Mouse (Mus musculus) layer of hippocampus, adult 9-11 months (tissue): ENCODE data around the gene Pnpla8.
"Not testable (repeated sequence)": the region's sequence is repeated elsewhere in the genome, so short reads cannot be mapped to it uniquely, and the experiment has no call there.

ENCODE experiments used
- DNase-seq: peaks from one replicate; pipeline ENCODE4 v3.0.0; 2022

The Pnpla8 gene

DNA sequence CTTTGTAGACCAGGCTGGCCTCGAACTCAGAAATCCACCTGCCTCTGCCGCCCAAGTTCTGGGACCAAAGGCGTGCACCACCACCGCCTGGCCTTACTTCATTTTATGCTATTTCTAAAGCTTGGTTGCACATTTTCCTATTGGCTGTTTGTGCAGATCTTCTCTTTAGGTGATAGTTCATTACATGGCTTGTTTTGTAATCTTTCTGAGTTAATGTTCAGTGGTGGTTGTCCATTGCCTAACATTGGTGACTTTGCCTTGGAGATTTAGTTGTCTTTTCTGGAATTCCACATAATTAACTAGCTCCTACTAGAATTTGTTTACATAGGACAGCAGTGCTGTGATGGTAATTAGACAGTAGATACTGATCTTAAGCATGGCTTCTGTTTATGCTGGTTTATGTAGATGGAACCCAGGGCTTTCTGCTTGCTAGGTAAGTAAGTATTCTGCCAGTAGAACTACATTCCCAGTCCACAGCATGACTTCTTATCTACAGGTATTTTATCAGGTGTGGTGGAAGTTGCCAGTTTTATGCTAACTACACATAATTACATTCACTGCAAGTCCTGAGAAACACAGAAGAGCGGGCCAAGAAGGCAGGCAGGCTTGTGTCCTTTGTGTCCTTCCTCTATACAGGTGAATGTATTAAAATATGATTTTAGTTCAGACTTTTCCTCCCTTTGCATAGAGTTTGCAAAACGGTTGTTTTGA is 53.1 kb downstream of the Pnpla8 start:
- no peak for DNase-seq

DNA sequence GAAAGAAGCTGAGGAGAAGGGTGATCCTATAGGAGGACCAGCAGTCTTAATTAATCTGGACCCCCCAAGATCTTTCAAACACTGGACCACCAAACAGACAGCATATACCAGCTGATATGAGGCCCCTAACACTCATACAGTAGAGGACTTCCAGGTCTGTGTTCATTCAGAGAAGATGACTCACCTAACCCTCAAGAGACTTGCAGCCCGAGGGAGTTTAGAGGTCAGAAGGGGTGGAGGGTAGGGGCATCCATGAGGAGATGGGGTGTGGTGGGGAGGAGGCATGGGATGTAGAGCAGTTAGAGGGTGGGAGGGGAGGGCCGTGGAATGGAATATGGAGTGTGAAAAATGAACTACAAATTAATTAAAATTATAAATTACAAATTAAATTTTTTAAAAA is 59.0 kb downstream of the Pnpla8 start:
- DNase-seq = not testable (repeated sequence)

DNA sequence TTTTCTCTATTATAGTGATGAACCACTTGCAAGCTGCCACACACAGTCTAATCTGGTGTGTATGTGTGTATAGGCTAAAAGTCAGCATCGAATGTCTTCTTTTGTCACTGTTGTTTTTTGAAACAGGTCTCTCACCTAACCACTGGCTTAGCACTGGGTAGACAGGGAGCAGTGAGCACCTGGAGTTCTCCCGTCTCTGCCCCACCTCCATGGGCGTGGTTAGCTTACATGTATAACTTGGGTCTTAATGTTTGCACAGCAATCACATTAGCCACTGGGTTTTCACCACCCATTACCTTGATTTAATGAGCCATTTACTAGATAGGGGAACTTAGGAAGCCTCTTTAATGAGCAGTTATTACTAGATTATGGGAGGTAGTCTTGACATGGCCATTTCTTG is 60.4 kb downstream of the Pnpla8 start:
- DNase-seq = no peak

DNA sequence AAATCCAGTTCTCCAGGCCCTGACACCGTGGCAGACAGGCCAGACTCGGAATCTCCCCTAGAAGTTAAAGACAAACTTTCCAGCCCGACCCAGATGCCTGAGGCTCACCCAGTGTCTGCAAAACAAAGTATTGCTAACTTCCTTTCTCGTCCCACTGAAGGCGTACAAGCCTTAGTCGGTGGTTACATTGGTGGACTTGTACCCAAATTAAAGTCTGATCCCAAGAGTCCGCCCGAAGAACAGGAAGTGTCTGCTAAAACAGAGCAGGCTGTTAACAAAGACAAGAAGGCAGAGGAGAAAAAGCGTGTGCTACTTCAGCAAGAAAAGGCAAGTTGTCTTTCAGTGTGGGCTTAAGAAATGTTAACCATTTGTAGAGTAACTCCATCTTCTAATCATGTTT is 62.2 kb downstream of the Pnpla8 start:
- DNase-seq = no peak

DNA sequence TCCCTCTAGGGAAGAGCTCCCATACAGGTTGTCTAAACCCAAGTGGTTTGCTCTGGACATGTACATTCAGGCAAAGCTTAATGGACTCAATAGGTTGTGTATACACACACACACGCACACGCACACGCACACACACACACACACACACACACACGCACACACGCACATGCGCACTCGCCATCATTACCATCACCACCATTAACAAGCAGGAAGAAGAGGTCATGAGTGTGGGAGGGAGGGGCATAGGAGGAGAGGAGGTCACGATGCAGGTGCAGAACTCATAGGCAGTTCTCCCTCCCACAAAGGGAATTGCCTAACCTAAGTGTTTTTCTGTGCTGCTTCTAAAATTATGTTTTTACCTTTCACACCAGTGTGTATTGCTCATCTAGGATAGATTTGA is 65.8 kb downstream of the Pnpla8 start:
- no peak for DNase-seq

DNA sequence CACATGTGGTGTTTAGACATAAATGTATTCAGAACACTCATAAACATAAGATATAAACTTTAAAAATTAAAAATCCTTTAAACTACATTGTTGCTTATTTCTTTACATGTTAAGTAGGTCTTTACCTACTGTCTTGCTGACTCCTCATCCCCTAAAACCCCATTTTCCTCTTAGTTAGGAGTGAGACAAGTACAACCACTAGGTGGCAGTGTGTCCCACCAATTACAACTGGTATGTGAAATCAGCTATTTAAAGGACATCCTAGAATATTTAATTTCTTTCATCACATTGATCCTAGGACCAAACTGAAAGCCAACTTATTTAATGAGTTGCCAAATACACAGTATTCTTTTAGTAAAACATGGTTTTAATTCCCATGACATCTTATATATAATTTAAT is 71.1 kb downstream of the Pnpla8 start:
- peak; percentile 52 for DNase-seq

DNA sequence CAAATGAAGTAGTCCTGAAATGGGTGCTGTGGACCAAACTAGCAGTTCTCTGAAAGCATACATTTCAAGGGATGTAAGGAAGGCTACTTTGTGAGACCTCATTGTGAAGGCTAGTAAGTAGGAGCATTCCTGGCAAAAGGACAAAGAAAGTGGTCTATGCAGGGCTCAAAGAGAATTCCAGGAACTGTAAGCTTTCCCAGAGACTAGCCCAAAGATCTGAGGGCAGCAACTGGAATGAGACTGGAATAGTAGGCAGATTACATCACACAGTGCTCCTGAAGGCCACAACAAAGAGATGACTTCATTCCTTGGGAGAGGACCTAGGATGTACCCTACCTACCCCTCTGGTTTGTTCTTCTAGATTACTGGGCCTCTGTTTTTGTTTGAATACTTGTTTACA is 79.6 kb downstream of the Pnpla8 start:
- no peak for DNase-seq

DNA sequence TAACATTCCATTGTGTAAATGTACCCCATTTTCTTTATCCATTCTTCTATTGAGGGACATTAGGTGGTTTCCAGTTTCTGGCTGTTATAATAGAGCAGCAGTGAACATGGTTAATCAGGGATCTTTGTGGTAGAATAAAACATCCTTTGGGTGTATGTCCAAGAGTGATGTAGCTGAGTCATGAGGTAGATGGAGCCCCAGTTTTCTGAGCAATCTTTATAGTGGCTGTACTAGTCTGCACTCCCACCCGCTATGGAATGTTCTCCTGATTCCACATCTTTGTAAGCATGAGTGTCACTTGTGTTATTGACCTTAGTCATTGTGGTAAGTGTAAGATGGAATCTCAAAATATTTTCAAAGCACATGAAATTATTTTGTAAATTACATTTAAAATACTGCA is 82.8 kb downstream of the Pnpla8 start:
- DNase-seq = no peak

DNA sequence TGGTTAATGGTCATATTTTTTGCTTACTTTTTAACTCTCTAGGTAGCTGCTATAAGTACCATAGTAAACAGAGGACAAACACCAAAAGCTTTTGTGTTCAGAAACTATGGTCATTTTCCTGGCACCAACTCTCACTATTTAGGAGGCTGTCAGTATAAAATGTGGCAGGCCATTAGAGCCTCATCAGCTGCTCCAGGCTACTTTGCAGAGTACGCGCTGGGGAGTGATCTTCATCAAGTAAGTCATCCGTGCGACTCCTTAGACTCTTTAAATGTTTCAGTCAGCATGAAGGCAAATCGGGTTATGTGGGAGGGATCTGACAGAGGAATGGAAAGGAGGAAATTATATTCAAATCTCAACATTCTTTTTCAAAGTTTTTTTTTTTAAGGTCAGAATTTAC is 83.7 kb downstream of the Pnpla8 start:
- no peak for DNase-seq

DNA sequence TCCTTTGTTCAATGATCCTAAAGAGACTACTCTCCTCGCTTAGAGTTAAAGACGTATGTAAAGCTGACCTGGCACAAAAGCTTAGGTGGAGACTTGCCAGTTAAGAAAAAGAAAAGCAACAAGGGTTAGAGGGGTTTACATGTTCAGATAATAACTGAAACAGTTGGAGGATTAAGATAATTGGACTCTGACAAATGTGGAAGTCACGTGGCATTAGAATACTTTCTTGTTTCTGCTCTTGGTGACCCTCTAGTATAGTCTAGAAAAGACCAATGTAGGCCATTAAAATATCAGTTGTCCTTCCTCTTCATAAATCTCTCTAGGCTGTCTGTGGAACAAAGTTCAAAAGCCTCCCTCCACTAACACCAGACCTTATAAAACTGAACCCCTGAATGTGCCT is 87.1 kb downstream of the Pnpla8 start:
- DNase-seq = no peak

DNA sequence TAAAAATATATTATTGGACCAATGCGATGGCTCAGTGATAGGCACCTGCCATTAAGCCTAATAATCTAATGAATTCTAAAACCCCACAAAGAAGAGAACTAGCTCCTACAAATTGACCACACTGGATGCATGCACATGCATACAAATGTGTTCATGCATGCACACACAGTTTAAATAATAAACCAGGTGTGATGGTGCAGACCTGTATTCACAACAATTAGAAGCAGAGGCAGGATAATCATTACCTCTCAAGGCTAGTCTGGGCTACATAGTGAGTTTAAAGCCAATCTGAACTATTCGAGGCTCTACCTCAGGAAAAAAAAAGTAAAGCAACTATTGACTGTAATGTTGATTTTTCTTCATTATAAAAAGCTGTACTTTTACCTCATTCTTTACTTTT is 94.0 kb downstream of the Pnpla8 start:
- no peak for DNase-seq

DNA sequence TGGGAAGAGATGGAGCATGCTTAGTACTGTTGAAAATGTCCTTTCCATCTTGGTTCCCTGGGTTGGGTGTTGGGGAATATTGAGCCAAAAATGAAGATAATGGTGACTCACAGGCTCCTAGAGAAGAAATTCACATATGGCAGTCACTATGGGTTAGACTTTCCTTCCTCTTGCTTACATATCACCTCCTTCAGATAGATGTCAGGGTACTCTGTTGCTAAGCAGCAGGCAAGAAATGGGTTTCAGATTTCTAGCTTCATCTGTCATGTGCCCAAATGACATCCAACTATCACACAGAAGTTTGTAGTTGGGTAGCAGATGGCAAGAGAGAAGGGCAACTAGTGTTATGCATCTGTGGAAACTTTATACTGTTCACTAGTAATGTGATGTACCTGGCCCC is 103.9 kb downstream of the Pnpla8 start:
- peak; percentile 61 for DNase-seq

DNA sequence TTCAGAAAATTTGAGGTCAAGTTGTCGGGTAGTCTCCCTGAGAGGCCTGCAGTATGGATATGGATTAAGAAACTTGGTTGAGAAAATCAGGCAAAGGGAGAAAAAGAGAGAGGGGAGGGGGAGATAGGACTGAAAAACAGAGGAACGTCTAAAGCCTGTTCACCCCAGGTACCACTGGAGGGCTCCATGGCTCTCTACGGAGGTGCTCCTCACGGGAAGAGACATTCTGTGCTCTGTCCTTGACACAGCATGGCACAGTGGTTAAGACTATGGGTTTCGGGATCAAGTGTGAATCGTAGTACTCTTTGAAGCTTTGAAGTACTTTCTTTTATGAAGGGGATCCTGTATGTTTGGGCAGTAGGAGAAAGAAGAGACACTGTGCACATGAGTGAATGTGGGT is 106.3 kb downstream of the Pnpla8 start:
- no peak for DNase-seq

DNA sequence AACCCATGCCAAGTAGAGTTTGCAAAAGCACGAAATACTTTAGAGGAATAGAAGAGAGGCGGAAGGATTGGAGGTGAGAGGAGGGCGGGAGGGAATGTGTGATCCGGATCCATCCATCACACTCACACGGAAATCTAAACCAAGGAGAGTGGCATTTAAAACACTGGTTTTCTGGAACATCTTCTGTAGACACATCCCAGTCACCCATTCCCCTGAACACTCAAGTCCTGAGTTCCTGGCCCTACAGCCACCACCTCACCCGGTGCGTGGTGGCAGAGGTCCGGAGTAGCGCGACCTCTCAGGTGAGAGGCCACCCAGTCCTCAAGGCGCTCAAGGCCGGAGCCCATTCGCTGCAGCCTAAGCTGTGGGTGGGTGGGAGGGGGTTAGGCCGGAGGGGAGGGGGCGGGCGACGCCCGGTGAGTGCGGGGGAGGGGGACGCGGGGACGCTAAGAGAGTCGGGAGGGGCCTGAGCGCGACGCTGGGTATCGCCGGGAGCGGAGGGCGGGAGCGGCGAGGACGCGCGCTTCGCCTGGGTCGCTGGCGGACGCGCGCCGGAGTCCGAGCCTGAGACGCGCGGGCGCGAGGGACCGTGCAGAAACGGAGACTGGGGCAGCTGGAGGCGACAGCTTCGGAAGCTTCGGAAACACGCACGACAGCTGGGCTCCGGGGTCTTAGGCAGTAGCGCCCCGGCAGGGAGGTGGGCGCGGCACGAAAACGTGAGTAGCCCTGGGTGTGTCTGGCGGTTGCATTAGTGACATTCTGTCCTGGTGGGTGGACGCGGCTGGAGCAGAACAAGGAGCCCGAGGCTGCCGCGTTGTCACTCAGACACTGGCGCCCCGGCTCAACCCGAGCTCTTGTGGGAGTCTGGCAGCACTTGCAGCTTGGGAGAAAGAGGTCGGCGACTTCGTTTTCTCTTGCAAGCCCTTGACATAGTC is 107.5 kb downstream of the Pnpla8 start, which contains the start of gene Nrcam:
Gene Nrcam (plus strand): TSS at position 505 of the 935 bp plus-strand sequence.
- DNase-seq = peak; percentile 56

DNA sequence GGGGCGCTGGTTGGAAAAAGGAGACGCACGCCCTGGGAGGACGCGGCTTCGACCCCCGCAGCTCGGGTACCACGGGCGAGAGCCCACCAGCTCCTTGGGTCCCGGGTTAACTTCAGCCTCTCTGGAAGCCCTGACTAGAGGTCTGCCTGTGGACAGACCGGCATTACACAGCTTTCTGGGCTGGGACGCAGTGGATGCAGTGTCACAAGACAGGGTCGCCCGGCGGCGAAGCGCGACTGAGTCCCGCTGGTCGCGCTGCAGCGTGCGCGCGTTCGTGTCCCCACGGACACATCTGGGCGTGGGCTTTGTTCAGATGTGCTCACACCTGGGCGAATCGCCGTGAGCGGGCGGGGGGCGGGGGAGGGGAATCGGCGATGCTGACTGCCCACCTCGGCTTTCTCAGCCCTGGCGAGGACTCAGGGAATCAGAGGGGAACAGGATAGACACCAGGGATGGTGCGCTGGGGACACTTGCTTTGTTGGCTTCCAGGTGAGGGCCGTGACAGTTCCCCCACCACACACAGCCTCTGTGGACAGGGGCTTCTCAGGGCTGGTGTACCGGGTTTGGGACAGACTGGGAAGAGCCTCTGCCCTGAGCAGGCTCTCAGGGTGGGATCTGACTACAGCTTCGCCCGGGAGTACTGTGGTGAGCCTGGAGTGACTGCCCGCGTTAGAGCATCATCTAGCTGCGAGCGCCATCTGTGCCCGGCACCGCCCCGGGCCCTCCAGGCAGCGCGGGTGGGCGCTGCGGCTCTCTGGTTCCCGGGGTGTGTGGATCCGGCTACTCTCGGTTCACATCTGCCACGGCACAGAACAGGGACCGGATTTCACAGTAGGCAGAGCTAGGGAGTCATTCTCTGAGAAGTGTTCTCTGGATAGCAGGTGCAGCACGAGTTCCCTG is 108.4 kb downstream of the Pnpla8 start:
- peak; percentile 54 for DNase-seq

DNA sequence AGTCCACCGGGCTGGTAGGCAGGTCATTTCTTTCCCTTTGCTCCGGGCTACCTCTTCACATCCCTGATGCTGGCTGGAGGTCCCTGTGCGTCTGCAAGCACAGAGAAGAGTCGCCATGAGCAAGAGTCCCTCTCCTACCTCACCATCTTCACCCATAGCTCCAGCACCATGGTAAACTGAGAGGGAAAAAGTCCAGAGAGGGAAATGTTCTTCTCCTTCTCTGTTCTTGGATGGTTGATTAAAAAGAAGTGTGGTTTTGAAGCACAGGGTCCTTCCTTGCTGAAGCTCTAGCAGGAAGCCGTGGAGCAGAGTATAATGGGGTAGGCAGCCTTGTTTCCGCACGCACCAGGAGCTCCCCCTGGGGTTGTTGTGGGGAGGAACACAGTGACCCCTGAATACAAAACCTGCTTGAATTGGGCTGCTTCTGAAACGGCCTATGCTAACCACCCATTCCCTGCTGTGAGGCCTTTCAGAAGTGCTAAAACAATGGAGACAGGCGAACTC is 109.1 kb downstream of the Pnpla8 start:
- no peak for DNase-seq

DNA sequence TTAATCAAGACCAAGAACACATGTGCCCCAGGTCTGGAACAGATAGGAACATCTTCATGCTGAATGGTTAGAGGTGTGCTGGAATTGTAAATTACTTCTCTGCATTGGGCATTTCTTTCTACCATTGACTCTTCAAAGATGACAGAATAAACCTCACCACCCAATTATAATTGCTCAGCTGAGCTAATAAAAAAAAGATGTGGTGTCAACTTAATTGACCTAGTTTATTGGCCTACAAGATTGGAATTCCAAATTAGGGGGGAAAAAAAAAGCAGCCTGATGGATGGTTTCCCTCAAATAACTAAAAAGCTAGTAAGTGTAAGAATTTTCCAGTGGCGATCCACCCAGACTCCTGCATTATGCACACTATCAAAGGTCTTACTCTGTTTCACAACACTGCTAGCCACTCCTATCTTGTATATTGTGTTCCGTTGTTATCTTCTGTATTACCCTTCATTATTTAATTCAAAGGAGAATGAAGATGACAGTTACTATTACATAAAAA is 116.0 kb downstream of the Pnpla8 start:
- no peak for DNase-seq

DNA sequence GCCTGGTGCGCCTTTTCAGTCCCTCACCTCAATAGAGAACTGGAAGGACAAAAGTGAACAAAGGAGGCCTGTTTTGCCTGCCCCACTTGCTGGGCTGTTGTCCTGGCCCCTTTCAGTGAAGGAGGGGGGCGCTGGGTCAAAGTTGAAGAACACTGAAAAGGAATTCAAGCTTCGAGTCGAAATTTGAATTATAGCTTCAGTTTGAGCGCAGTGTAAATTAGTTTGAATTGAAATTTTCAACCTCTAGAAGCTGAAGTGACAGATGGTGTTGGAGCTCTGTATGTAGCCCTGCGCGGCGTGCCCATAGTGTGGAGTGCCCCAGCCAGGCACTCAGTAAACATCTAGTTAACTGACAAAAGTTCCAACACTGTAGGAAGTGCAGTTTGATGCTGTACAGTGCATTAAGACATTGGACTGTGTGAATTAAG is 117.0 kb downstream of the Pnpla8 start:
- no peak for DNase-seq

DNA sequence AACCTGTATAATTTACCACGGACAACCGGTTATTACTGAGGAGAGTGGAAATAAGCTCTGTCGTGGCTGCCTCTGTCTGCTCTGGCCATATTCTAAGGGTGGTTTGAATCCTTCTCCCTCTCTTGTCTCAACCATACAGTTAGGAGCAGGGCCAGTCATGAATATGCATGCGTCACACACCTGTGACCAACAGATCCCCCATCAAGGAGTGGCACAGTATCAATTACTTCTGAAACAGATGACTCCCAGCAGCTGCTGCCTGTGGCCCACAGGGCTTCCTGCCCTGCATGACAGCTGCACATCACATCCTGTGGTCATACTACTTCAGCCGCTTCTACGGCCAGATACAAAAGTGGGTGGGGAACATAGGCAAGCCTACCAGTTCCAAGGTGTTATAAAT is 122.9 kb downstream of the Pnpla8 start:
- no peak for DNase-seq

DNA sequence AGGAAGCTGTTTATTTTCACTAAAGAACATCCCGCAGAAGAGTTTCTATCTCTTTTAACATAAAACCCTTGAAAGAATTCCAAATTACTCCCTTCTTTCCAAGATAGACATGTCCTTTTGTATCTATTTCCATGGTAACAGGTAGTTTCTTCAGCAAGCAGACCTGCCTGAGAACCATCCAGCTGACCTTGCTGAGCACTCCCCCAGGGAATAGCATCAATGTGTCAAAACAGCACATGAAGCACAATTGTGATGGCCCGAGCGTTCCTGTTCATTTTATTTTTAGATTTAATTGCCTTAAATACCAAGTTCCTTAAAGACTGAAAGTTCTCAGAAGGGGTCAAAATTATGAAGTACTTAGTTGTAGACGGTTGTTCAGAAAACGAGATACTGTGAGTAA is 124.1 kb downstream of the Pnpla8 start:
- no peak for DNase-seq

DNA sequence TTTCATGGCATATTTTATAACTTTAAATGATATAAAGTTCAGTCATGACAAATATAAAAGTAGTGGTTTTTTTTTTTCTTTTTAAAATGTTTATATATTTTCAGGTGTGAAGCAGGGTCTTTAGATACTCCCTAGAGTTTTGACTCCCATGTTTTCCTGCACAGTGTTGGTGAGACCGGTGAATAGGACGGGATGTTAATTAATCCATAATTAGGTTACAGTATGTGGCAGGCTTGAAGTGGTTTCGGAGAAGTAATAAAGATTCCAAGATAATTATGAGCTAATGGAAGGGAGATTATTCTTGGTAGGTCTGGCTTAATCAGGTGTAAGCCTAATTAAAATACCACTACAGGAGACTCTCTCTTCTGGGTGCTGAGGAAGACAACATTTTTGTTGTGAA is 125.0 kb downstream of the Pnpla8 start:
- no peak for DNase-seq

DNA sequence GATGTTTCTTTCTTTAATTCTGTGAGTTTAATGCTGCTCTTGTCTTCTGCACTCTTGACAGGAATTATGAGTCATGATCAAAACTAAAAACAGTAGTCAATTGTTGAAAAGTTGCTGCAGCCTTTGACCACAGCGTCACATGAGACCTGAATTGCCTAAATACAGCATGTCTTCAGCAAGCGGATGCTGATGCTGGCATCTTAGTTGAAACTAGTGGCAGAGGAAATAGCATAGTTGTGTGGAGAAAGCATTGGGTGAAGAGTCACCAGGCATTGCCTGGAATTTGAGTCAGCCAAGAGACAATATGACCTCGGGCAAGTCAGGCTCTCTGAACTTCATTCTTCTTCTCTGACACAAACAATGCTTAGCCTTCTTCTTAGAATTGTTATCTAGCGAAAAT is 133.9 kb downstream of the Pnpla8 start:
- no peak for DNase-seq

DNA sequence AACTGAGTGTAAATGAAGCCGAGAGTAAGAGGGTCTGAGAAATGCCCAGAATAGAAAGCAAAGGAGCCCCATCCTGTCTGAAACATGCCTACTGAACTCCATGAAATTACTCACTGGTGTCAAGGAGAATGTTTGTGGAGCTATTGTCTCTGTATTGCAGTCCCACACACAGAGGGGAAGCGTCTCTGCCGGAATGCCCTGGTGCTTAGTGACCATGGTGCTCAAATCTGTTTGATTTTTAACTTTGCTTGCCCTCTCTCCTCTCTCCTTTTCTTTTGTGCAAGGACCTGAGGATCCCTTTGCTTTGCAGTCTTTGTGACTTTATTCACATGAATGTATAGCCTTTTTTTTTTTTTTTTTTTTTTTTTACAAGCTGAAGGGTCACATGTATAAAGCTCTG is 136.3 kb downstream of the Pnpla8 start:
- no peak for DNase-seq
